Mouse (Mus musculus): ENCODE results near the gene Gad2.

The Gad2 gene

DNA sequence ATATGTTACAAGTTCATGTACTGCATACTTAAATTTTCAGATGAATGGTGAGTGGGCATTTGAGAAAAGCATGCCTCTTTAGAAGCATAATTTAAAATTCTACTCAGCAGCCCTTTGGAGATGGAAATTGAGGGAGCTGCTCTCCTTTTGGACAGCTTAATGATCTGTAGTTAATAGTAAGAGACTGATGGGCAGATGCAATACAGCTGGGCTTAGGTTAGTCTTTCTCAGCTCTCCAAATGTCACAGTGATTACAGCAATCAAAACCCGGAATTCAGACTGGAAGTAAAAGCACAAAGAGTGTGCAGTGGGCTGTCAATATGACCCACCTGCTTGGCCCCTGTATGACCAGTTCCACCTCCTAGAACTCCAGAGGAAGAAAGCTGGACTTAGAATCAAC lies 24.1 kb downstream of the Gad2 start:
- DNase-seq (ENCODE audit: extremely low read depth, low read depth) = no peak

- no peak for DNase-seq (ENCODE audit: extremely low read depth, low read depth)
These were observed 26.4 kb downstream of the Gad2 start for GRCm38 (mm10) chr2:22648394-22648793.

- DNase-seq (ENCODE audit: extremely low read depth, low read depth) = no peak
These were observed 29.8 kb downstream of the Gad2 start for GRCm38 (mm10) chr2:22651826-22652225.

GRCm38 (mm10) chr2:22663731-22664130 lies 41.7 kb downstream of the Gad2 start:
- DNase-seq (ENCODE audit: extremely low read depth, low read depth) = no peak

DNA sequence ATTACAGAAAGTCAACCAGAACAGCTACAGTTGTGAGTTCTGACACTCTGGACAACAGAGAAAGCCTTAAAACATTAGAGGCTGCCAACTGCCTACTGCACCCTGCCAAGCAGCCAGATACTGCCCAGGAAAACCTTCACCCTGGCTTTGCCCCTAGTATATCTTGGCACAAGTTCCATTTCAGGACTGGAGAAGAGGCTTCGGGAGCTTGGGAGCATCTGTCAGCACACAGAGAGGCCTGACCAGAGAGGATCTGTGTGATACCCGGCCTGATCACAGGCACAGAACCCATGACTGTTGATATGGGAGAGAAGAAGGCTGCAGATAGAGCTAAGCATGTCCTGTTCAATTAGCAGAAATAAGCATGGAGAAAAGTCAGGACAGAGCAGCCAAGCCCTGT lies 48.4 kb downstream of the Gad2 start:
- no peak for DNase-seq (ENCODE audit: extremely low read depth, low read depth)

GRCm38 (mm10) chr2:22671348-22671747 lies 49.3 kb downstream of the Gad2 start:
- no peak for DNase-seq (ENCODE audit: extremely low read depth, low read depth)

DNA sequence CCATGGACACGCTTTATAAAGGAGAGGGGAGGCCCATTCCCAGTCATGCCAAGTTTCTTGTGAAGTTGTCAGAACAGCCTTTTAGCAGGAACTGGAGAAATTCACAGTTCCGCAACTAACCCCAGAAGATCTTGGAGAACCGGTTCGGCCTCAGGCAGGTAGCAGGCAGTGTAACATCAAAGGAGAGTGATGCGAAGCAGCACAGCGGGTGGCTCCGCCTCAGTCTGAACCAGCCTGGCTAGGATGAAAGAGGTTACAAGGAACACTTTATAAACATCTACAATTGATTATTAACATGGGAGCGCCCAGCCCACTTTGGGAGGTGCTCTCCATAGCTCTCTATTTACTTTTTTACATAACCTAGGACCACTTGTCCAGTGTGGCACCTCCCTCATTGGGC lies 55.1 kb downstream of the Gad2 start:
- no peak for DNase-seq (ENCODE audit: extremely low read depth, low read depth)

GRCm38 (mm10) chr2:22679944-22680343 lies 57.9 kb downstream of the Gad2 start:
- DNase-seq (ENCODE audit: extremely low read depth, low read depth) = no peak

GRCm38 (mm10) chr2:22689969-22690368 lies 68.0 kb downstream of the Gad2 start:
- no peak for DNase-seq (ENCODE audit: extremely low read depth, low read depth)

DNA sequence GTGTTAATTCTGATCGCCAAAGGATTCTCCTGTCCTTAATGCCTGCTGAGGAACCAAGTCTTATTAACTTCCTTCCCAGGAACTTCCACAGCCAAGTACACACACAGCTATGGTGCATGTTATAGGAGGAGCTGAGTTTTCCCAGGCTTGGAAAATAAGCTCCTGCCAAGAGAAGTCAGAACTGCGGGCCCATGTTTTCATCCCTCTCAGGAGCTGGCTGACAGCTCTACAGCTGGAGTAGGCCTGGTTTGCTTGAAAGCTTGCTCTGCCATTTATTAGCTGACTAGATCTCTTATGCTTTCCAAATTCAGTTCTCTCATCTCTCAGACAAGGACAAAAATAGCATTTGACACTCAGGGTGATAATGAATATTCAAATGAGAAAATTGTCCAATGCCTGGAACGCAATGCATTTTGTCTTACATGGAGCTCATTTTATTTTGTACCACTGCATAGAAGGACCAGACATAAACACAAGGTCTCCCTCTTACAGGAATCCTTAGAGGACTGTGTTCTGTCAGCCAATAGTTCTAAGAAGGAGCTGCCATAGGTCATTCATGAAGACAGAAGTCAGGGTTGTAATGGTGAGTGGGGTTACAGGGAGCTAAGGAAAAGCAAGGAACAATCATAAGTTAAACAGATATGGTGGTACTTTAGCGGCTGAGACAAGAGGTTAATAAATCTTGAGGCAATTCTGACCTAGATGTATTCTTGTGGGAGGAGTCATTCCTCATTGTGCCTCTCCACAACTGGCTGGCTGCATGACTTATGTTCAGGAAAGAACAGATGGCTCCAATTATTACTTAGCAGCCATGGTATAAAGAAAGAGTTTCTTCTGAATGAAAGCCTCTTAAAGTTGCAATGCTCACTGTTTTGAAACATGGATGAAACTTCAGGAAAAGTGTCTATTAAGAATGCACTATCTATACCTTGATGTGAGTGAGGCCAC lies 83.0 kb downstream of the Gad2 start:
- DNase-seq (ENCODE audit: extremely low read depth, low read depth) = no peak

GRCm38 (mm10) chr2:22706233-22706632 lies 84.2 kb downstream of the Gad2 start:
- DNase-seq (ENCODE audit: extremely low read depth, low read depth) = no peak

DNA sequence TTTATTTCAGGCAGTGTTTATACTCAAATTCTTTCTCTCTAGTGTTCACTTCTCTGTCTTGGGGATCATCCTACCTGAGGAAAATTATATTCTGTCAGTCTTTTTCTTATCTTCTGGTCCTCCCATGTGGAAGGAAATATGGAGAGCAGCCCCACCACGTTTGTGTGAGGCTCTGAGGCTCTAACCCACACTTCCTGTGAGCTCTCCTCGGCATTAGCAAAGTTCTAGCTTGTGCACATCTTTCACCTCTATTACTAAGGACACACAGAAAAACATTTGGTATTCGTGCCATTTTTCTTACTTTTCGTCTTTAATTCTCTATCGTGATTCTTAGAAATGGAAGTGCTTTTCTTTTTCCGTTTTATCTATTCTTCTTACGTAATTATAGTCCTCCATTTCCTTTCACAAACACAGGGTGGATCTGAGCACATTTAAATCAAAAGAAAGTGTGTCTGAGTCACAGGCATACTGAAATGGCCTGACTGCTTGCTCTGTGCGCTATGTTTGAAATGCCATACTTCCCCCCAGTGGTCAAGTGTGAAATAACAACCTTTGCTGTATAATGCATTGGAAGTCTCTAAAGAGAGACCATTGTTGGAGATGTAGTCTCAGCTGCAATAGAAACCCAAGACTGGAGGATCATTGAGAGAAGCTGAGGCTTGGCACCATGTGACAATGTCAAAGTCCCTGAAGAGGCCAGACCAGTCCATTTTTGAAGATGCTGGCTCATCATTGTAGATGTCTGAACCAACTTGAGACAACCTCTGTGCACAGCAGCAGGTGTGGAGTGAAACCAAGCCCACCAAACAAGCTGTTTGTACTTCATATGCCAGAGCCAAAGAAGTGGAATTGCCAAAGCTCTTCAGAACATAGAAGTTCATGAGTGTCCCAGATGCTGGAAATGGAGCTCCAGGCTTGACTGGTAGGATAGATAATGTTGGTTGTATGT lies 99.8 kb downstream of the Gad2 start:
- DNase-seq (ENCODE audit: extremely low read depth, low read depth) = peak; percentile 71

DNA sequence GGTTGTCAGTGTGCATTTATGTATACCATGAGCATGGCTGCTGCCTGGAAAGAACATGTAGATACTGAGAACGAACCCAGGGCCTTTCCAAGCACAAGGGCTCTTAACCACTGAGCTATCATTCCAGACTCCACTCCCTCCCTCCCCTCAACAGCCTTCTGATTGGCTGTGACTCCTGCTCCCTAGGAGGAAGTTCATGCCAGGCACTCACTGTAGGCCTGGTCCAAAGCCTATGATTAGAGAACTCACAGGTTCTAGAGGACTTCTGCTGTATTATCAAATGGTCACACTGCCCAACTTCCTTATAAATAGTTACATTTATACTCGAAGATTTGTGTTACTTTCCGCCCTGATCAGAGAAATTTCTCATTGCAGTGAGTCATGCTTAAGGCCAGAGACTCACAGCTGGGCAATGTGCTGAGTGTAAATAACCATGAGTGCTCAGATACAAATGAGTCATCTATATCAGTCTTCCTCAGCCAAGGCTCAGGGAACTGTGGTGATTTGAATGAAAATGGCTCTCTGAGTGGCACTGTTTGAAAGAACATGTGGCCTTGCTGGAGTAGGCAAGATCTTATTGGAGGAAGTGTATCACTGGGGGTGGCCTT lies 102.0 kb downstream of the Gad2 start:
- DNase-seq (ENCODE audit: extremely low read depth, low read depth) = peak; percentile 65

GRCm38 (mm10) chr2:22727113-22727512 lies 105.1 kb downstream of the Gad2 start:
- DNase-seq (ENCODE audit: extremely low read depth, low read depth) = no peak

DNA sequence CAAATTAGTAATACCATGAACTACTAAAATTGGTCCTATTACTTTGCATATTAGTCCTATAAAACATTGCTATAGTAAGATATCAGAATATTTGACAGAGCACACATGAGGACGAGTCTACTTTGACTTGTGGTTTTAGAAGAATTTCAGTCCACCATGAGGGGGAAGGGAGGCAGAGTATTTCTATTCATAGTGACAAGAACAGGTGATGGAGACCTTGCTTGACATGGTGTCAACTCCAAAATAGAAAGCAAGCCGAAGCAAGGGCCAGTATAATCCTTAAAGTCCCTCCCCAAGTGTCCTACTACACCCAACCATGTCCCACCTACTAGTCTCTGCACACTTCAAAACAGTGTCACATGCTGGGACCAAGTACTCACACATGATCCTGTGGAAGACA lies 114.1 kb downstream of the Gad2 start:
- no peak for DNase-seq (ENCODE audit: extremely low read depth, low read depth)

- DNase-seq (ENCODE audit: extremely low read depth, low read depth) = no peak
These were observed 117.4 kb downstream of the Gad2 start for GRCm38 (mm10) chr2:22739369-22739768.

- no peak for DNase-seq (ENCODE audit: extremely low read depth, low read depth)
These were observed 118.4 kb downstream of the Gad2 start for GRCm38 (mm10) chr2:22740441-22740840.

- no peak for DNase-seq (ENCODE audit: extremely low read depth, low read depth)
These were observed 119.2 kb downstream of the Gad2 start for GRCm38 (mm10) chr2:22741222-22741621.

Data from MEL-GATA-1-ER (cell line).